Mouse (Mus musculus): ENCODE measurements around the gene Elp4. TPM values are rescaled to one million over a fixed set of nuclear protein-coding genes. Genes with fewer than 3 reads are reported as not detected.
A peak's percentile ranks its signal among the peaks of the same experiment; 100 is the strongest.

Gene Elp4
- polyA plus RNA-seq, 1 experiment from 2014 or later: 42.1 TPM

DNA sequence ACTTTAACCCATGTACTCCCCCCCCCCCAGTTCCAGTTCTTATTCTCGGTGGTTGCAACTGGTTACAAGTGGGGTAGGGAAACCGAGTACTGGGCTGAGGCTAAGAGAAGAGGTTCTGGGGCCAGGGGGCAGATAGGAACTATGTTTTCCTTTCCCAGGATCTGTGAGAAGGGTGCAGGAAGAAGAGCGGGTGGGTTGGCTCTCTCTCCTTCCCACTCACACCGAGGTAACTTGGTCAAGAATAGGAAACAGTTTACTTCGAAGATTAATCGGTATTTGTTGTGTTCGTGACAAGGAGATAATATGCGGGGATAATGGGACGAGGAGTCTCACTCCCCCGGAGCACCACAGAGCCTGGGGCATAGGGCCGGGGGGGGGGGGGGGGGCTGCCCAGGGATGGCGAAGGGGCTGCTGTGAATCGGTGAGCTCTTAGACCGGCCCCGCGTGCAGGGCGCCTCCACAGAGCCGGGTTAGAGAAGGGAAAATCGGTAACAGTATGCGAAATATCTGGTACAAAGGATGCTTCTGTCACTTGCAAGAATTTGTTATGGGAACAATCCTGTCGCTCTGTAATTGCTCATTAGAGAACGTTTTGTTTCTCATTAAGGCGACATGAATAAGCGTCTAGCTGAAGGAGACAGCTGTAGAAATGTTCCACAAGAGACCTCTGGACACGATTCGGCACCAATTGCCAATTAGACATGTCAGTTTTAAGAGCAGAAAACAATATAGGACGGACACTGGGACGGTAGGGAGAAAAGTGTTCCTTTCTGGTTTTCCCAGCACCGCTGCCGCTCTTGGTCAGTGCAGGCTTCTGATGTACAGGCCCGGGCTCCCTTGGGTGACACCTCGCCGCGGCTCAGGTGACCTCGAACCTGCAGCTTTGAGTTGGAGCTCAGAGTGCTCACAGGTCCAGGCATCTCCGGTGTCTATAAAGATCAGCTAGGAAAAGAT lies 217.7 kb downstream of the Elp4 start:
- WGBS: 6% methylated on average over 36 of the region's 36 CpGs
- Histone ChIP-seq H3K27ac (replicated peaks) (peak overlapping the region; percentile 66), H3K4me3 (peak overlapping the region; percentile 7; the same call in 1 of the 2 replicates), H3K4me1 (peaks cover 63% of the 10 kb centered on the region), H3K9me3 (no peaks in the 10 kb centered on the region), H3K27me3 (peaks cover 15% of the 10 kb centered on the region; the same call in 1 of the 2 replicates), H3K36me3 (no peaks in the 10 kb centered on the region), H3K4me2 (replicated peaks) (peak overlapping the region; percentile 56), H3K9ac (replicated peaks) (no peak overlapping the region)
- ATAC-seq (replicated peaks): peak; percentile 63

DNA sequence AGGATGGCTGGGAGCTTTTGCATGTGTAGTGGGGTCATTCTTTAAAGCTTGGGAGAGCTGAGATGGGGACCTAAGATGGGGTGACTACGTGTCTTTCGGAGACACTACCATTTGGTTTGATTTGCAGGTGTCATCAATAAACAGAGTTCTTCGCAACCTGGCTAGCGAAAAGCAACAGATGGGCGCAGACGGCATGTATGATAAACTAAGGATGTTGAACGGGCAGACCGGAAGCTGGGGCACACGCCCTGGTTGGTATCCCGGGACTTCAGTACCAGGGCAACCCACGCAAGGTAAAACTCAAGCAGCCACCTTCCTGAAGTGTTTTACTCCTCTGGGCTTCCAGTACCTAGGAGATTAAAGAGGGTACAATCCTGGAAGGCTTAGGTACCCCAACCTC lies 218.7 kb downstream of the Elp4 start:
- Histone ChIP-seq H3K9me3 (no peaks in the 10 kb centered on the region), H3K36me3 (no peaks in the 10 kb centered on the region), H3K9ac (replicated peaks) (no peak overlapping the region), H3K4me3 (no peak overlapping the region), H3K4me2 (replicated peaks) (no peak overlapping the region), H3K27ac (replicated peaks) (0 out of 2 replicates have a peak overlapping the region, but pooled peaks have one; percentile 13), H3K27me3 (peaks cover 18% of the 10 kb centered on the region), H3K4me1 (peaks cover 66% of the 10 kb centered on the region)
- 54% methylated on average over 11 of the region's 11 CpGs for WGBS
- ATAC-seq (replicated peaks): no peak

DNA sequence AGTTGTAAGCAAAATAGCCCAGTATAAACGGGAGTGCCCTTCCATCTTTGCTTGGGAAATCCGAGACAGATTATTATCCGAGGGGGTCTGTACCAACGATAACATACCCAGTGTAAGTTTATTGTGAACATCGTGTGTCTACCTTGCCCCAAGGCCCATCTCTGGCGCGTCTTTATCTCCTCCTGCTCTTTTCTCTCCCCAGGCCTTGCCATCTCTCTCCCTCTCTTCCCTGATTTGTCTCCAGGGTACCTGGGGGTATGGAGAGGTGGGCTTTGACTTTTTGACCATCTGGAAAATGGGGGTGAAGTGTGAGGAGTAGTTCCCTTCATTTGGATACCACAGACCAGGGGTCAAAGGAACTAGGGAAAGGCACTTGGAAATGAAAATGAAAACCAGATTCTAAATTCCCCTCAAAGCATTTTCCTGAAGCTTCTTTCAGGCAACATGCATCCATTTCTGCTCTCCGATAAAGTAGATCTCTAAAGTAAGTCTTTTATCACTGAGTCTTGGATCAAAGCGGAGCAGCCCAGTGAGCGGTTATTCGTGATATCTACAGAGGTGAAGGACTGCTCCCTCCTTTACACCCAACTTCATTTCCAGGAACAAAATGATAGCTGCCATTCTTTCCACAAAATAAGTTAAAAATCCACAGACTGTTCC lies 219.2 kb downstream of the Elp4 start:
- Histone ChIP-seq H3K4me3 (no peak overlapping the region), H3K27ac (replicated peaks) (peak overlapping the region; percentile 60), H3K4me1 (peaks cover 63% of the 10 kb centered on the region), H3K4me2 (replicated peaks) (no peak overlapping the region; the same call in 1 of the 2 replicates), H3K9ac (replicated peaks) (no peak overlapping the region), H3K27me3 (peaks cover 16% of the 10 kb centered on the region), H3K36me3 (no peaks in the 10 kb centered on the region), H3K9me3 (no peaks in the 10 kb centered on the region)
- 64% methylated on average over 11 of the region's 11 CpGs for WGBS
- ATAC-seq (replicated peaks): no peak

DNA sequence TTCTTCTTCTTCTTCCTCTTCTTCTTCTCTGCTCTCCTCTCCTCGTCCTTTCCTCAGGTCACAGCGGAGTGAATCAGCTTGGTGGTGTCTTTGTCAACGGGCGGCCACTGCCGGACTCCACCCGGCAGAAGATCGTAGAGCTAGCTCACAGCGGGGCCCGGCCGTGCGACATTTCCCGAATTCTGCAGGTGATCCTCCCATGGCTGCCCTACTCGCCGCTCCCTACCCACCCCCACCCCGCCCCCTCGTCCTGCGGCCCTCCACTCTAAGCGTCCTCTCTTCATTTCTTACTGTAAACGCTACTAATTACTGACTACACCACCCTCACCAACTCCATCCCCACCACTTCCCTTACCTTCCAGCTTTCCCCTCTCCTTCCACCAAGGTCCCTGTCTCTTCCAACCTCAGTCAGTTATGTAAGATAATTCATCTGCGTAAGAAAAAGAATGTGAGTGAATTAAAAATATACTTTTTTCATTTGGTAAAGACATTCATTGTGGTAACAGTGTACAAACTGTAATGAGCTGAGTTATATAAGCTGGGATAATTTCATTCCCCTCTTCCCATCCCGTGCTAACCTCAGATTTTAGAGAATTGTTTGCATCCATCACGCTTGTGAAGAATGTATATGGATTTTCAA lies 220.5 kb downstream of the Elp4 start:
- H3K9me3 ChIP-seq: no peaks in the 10 kb centered on the region
- whole genome bisulfite sequencing: 27% methylated on average over 22 of the region's 22 CpGs
- H3K4me2 ChIP-seq (replicated peaks): peak overlapping the region; percentile 38
- H3K27me3 ChIP-seq: peaks cover 16% of the 10 kb centered on the region
- H3K4me3 ChIP-seq: peak overlapping the region; percentile 10; the same call in 1 of the 2 replicates
- no peak overlapping the region; the same call in 1 of the 2 replicates for H3K9ac ChIP-seq (replicated peaks)
- ATAC-seq (replicated peaks): no peak
- H3K4me1 ChIP-seq: peaks cover 56% of the 10 kb centered on the region
- H3K36me3 ChIP-seq: no peaks in the 10 kb centered on the region
- H3K27ac ChIP-seq (replicated peaks): no peak overlapping the region

DNA sequence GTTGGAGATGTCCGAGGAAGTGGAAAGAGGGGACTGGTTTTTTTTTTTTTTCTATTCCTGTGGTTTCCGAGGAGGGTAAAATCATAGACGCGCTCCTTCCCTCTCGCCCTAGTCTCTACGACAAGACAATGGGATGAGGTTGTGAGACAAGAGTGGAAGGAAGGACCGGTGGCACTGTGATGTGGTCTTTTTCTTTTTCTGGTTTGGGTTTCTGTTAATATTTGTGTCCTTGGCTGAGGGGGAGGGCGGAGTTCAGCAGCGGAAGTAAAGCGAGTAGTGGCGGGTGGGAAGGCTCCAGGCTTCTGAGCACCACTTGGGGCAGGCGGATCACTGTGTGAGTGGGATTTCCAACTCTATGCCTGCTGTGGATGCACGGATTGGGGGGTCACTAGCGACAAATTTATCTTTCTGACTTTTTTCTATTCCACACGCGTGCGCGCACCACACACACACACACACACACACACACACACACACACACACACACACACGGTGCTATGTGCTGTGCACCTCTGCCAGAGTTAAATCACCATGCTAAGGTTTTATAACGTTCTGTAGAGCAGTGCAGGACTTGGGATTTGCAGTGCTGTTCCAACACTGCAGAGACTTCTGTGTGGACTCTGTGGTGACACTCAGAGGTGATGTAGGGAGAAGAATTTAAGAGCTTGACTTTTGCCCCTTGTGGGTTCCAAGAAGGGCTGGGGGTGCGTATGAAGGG lies 221.6 kb downstream of the Elp4 start:
- no peak for ATAC-seq (replicated peaks)
- peaks cover 45% of the 10 kb centered on the region for H3K4me1 ChIP-seq
- WGBS: 15% methylated on average over 21 of the region's 21 CpGs

DNA sequence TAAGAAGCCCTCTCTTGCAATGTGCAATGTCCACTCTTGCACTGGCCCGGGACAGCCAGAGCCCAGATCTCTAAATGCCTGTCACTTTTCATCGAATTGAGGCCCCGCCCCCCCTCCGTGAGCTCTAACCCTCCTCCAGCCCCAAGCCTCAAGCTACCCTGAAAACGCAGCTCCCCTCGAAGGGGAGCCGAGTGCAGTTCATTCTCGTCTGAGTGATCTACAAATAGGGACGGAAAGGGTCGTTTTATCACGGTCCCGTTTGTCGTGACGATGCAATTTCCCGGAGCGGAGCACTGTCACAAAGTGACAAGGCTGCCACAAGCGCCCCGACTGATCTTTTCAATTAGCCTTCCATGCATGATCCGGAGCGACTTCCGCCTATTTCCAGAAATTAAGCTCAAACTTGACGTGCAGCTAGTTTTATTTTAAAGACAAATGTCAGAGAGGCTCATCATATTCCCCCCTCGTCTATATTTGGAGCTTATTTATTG lies 222.3 kb downstream of the Elp4 start:
- WGBS: 1% methylated on average over 23 of the region's 23 CpGs
- H3K27ac ChIP-seq (replicated peaks): peak overlapping the region; percentile 74
- H3K36me3 ChIP-seq: no peaks in the 10 kb centered on the region
- H3K27me3 ChIP-seq: peaks cover 15% of the 10 kb centered on the region
- H3K4me3 ChIP-seq: peak overlapping the region; percentile 58
- peak overlapping the region; percentile 50 for H3K4me2 ChIP-seq (replicated peaks)
- no peaks in the 10 kb centered on the region for H3K9me3 ChIP-seq
- peak overlapping the region; percentile 45 for H3K9ac ChIP-seq (replicated peaks)
- ATAC-seq (replicated peaks): peak; percentile 11; the same call in 1 of the 2 replicates
- H3K4me1 ChIP-seq: peaks cover 38% of the 10 kb centered on the region

More for the DNA sequence above, 221.6 kb downstream of the Elp4 start:
- Histone ChIP-seq H3K9me3 (no peaks in the 10 kb centered on the region), H3K27me3 (peaks cover 18% of the 10 kb centered on the region), H3K4me3 (peak overlapping the region; percentile 58), H3K4me2 (replicated peaks) (peak overlapping the region; percentile 50), H3K27ac (replicated peaks) (peak overlapping the region; percentile 74), H3K9ac (replicated peaks) (peak overlapping the region; percentile 45), H3K36me3 (no peaks in the 10 kb centered on the region)

DNA sequence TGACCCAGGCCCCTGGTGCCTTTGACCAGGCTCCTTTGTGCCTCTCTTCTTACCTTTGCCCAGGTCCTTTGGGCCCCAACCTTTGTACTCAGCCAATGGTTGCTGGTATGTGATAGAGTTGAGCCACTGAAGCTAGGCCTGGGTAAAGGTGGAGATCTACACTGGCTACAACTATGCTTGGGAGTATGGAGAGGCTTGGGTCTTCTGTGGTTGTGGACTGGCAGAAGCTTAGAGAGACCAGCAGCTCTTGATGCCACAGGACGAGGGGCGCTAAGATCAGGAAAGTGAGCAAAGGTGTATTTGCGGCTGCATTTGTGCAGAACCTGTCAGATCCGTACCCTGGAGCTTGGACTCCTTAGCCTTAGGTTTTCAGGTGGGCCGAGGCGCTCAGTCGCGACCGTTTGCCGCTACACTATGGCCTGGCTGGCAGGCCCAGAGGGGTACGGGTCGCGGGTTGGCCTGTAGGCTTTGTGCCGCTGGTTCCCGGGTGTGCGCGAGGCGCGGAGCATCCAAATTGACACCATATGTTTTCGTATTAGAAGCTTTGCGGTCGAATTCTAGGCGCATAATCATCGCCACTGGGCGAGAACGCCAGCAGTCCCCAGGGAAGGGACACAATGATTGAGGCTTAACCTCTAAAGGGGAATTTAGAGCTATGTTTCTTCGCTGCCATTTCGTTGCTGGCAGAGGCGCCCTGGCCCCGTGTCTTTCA lies 223.2 kb downstream of the Elp4 start:
- Histone ChIP-seq H3K27ac (replicated peaks) (peak overlapping the region; percentile 74), H3K9ac (replicated peaks) (peak overlapping the region; percentile 45), H3K9me3 (no peaks in the 10 kb centered on the region), H3K4me3 (peak overlapping the region; percentile 58), H3K4me2 (replicated peaks) (peak overlapping the region; percentile 50), H3K36me3 (no peaks in the 10 kb centered on the region), H3K4me1 (peaks cover 35% of the 10 kb centered on the region), H3K27me3 (peaks cover 15% of the 10 kb centered on the region)
- ATAC-seq (replicated peaks): no peak; the same call in 1 of the 2 replicates
- WGBS: 7% methylated on average over 30 of the region's 30 CpGs

GRCm38 (mm10) chr2:105680146-105680998 lies 224.0 kb downstream of the Elp4 start:
- H3K4me2 ChIP-seq (replicated peaks): peak overlapping the region; percentile 50
- no peaks in the 10 kb centered on the region for H3K9me3 ChIP-seq
- H3K27ac ChIP-seq (replicated peaks): peak overlapping the region; percentile 74
- H3K9ac ChIP-seq (replicated peaks): peak overlapping the region; percentile 49
- H3K27me3 ChIP-seq: peaks cover 15% of the 10 kb centered on the region
- ATAC-seq (replicated peaks): peak; percentile 80
- peak overlapping the region; percentile 58 for H3K4me3 ChIP-seq
- WGBS: 6% methylated on average over 24 of the region's 24 CpGs
- peaks cover 42% of the 10 kb centered on the region for H3K4me1 ChIP-seq
- no peaks in the 10 kb centered on the region for H3K36me3 ChIP-seq

- peak overlapping the region; percentile 58 for H3K4me3 ChIP-seq
- peak overlapping the region; percentile 74 for H3K27ac ChIP-seq (replicated peaks)
- 17% methylated on average over 2 of the region's 2 CpGs for WGBS
- H3K4me2 ChIP-seq (replicated peaks): peak overlapping the region; percentile 50
- H3K9ac ChIP-seq (replicated peaks): peak overlapping the region; percentile 44
- H3K4me1 ChIP-seq: peaks cover 52% of the 10 kb centered on the region
- no peak for ATAC-seq (replicated peaks)
- H3K27me3 ChIP-seq: peaks cover 10% of the 10 kb centered on the region
- H3K36me3 ChIP-seq: no peaks in the 10 kb centered on the region
- H3K9me3 ChIP-seq: no peaks in the 10 kb centered on the region
These were observed 225.0 kb downstream of the Elp4 start for GRCm38 (mm10) chr2:105679331-105679730.

DNA sequence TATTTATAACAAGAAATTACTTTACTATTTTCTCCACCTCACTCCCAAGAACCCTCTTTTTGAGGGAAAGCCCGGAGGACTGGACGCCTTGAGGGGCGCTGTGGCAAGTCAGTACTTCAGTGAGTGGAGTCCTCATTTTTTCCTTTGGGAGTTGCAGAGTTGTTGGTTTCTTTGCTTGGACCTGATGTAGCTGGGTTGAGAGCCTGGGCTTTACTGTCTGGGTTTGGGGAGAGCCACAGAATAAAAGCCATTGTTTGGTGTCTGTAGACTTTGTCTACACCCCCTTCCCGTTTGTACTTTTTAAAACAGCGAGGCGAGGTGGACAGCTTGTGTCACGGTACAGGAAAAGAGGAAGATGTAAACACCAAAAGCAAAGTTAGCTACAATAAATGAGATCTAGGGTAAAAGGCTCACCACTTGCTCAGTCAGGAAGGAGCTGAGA lies 225.5 kb downstream of the Elp4 start:
- H3K27ac ChIP-seq (replicated peaks): peak overlapping the region; percentile 74
- WGBS: 8% methylated on average over 7 of the region's 7 CpGs
- H3K4me3 ChIP-seq: peak overlapping the region; percentile 58
- H3K9ac ChIP-seq (replicated peaks): peak overlapping the region; percentile 44
- H3K4me2 ChIP-seq (replicated peaks): peak overlapping the region; percentile 50
- ATAC-seq (replicated peaks): no peak
- H3K27me3 ChIP-seq: peaks cover 10% of the 10 kb centered on the region
- H3K9me3 ChIP-seq: no peaks in the 10 kb centered on the region
- no peaks in the 10 kb centered on the region for H3K36me3 ChIP-seq
- peaks cover 57% of the 10 kb centered on the region for H3K4me1 ChIP-seq
